Mouse (Mus musculus) myocyte (in vitro differentiated cells): ENCODE measurements around the gene Slc25a53.

ENCODE experiments used
- MAX ChIP-seq: IDR thresholded peaks from one replicate; pipeline ENCODE4 v1.6.1; 2011; ENCODE audit warnings: low read depth, mild to moderate bottlenecking, control low read depth
- MYOG ChIP-seq, 3 experiments: IDR thresholded peaks; one replicate each; pipeline ENCODE4 v1.6.1; 2011; ENCODE audit warnings: control low read depth in 2 of 3, low read depth in 2 of 3, mild to moderate bottlenecking in 2 of 3; ENCODE audit not compliant: insufficient read length in 2 of 3, control insufficient read depth in 1 of 3, insufficient read depth in 1 of 3
- POLR2A ChIP-seq: IDR thresholded peaks from one replicate; pipeline ENCODE4 v1.6.1; 2011; ENCODE audit warnings: low read depth, mild to moderate bottlenecking, control low read depth, moderate library complexity; ENCODE audit not compliant: insufficient read length
- POLR2AphosphoS2 ChIP-seq: IDR thresholded peaks from one replicate; pipeline ENCODE4 v1.6.1; 2011; ENCODE audit warnings: low read depth, control low read depth; ENCODE audit not compliant: insufficient read length

DNA sequence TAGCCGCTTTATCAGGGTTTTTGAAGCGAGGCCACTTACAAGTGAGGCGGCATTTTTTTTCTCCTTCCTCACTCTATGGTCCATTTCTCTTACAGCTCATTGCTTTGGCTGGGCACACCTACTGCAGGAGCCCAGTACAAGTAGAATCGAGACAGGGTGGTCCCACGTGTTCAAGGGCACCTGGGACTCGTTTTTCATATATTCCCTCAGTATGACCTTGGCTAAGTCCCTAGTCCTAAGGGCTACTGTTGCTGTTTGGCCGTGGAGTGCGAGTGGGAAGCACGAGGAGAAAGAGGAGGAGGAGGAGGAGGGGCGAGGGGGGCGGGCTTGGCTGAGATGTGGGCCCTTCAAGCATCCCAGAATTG lies 10.9 kb upstream of the Slc25a53 start:
- TF ChIP-seq POLR2A (no peak), MAX (no peak), MYOG (IDR thresholded peaks at IDR 0.05; ENCODE audit: control insufficient read depth in 1 of 3, insufficient read depth in 1 of 3, insufficient read length in 2 of 3, low read depth in 2 of 3) (no peak), POLR2AphosphoS2 (no peak)
